Mouse (Mus musculus): ENCODE data around the gene Ppp1r3e. TPM values are rescaled to one million over a fixed set of nuclear protein-coding genes. Genes with fewer than 3 reads are reported as not detected.

The Ppp1r3e gene
- polyA plus RNA-seq, 1 experiment from 2014 or later, result not detected

Other genes starting within 250 kb of the Ppp1r3e start
- not detected in 2 replicates for gene Gm17606, start 236.6 kb downstream of the Ppp1r3e start, polyA plus RNA-seq (2016; fragmentation: Nextera tagmentation; extraction: Ambion mirVana)
- gene Cdh24, start 236.2 kb downstream of the Ppp1r3e start, polyA plus RNA-seq (2016; fragmentation: Nextera tagmentation; extraction: Ambion mirVana), result 7.1 and 8.1 TPM in 2 replicates
- 112 and 116 TPM in 2 replicates for gene 1700123O20Rik, start 191.3 kb downstream of the Ppp1r3e start, polyA plus RNA-seq (2016; fragmentation: Nextera tagmentation; extraction: Ambion mirVana)
- gene Acin1, start 190.6 kb downstream of the Ppp1r3e start, polyA plus RNA-seq (2016; fragmentation: Nextera tagmentation; extraction: Ambion mirVana), result 142 and 144 TPM in 2 replicates
- 0.10 and 0.16 TPM in 2 replicates for gene Gm29776, start 178.7 kb downstream of the Ppp1r3e start, polyA plus RNA-seq (2016; fragmentation: Nextera tagmentation; extraction: Ambion mirVana)
- not detected in 2 replicates for gene Cebpe, start 165.4 kb downstream of the Ppp1r3e start, polyA plus RNA-seq (2016; fragmentation: Nextera tagmentation; extraction: Ambion mirVana)
- 0.50 and 0.77 TPM in 2 replicates for gene Slc7a8, start 95.6 kb downstream of the Ppp1r3e start, polyA plus RNA-seq (2016; fragmentation: Nextera tagmentation; extraction: Ambion mirVana)
- not detected in 2 replicates for gene Rnf212b, start 63.4 kb downstream of the Ppp1r3e start, polyA plus RNA-seq (2016; fragmentation: Nextera tagmentation; extraction: Ambion mirVana)
- 17.8 and 22.6 TPM in 2 replicates for gene Homez, start 6.6 kb downstream of the Ppp1r3e start, polyA plus RNA-seq (2016; fragmentation: Nextera tagmentation; extraction: Ambion mirVana)
- gene Bcl2l2, start 5.8 kb upstream of the Ppp1r3e start, polyA plus RNA-seq (2016; fragmentation: Nextera tagmentation; extraction: Ambion mirVana), result 1.7 and 2.2 TPM in 2 replicates
- gene Gm20521, start 5.9 kb upstream of the Ppp1r3e start, polyA plus RNA-seq (2016; fragmentation: Nextera tagmentation; extraction: Ambion mirVana), result 0.55 TPM in 1 of 2 replicates, not detected in the other
- 173 and 178 TPM in 2 replicates for gene Pabpn1, start 14.9 kb upstream of the Ppp1r3e start, polyA plus RNA-seq (2016; fragmentation: Nextera tagmentation; extraction: Ambion mirVana)
- gene Slc22a17, start 35.6 kb upstream of the Ppp1r3e start, polyA plus RNA-seq (2016; fragmentation: Nextera tagmentation; extraction: Ambion mirVana), result 31.2 and 52.7 TPM in 2 replicates
- 40.2 and 53.4 TPM in 2 replicates for gene Efs, start 48.6 kb upstream of the Ppp1r3e start, polyA plus RNA-seq (2016; fragmentation: Nextera tagmentation; extraction: Ambion mirVana)
- 0.14 TPM in 1 of 2 replicates, not detected in the other for gene Il25, start 55.1 kb upstream of the Ppp1r3e start, polyA plus RNA-seq (2016; fragmentation: Nextera tagmentation; extraction: Ambion mirVana)
- 0.38 and 1.2 TPM in 2 replicates for gene Cmtm5, start 58.7 kb upstream of the Ppp1r3e start, polyA plus RNA-seq (2016; fragmentation: Nextera tagmentation; extraction: Ambion mirVana)
- 1.5 and 2.3 TPM in 2 replicates for gene Myh6, start 89.4 kb upstream of the Ppp1r3e start, polyA plus RNA-seq (2016; fragmentation: Nextera tagmentation; extraction: Ambion mirVana)
- gene Gm17428, start 99.4 kb upstream of the Ppp1r3e start, polyA plus RNA-seq (2016; fragmentation: Nextera tagmentation; extraction: Ambion mirVana), result not detected in 2 replicates
- gene Myh7, start 117.1 kb upstream of the Ppp1r3e start, polyA plus RNA-seq (2016; fragmentation: Nextera tagmentation; extraction: Ambion mirVana), result 2.2 and 4.4 TPM in 2 replicates
- 97.5 and 98.1 TPM in 2 replicates for gene Ngdn, start 137.9 kb upstream of the Ppp1r3e start, polyA plus RNA-seq (2016; fragmentation: Nextera tagmentation; extraction: Ambion mirVana)
- gene Zfhx2, start 214.8 kb upstream of the Ppp1r3e start, polyA plus RNA-seq (2016; fragmentation: Nextera tagmentation; extraction: Ambion mirVana), result 4.1 and 5.6 TPM in 2 replicates
- 22.0 and 25.6 TPM in 2 replicates for gene Thtpa, start 217.2 kb upstream of the Ppp1r3e start, polyA plus RNA-seq (2016; fragmentation: Nextera tagmentation; extraction: Ambion mirVana)
- gene Ap1g2, start 229.0 kb upstream of the Ppp1r3e start, polyA plus RNA-seq (2016; fragmentation: Nextera tagmentation; extraction: Ambion mirVana), result 10.6 and 12.5 TPM in 2 replicates
- 0.03 and 0.08 TPM in 2 replicates for gene Jph4, start 239.4 kb upstream of the Ppp1r3e start, polyA plus RNA-seq (2016; fragmentation: Nextera tagmentation; extraction: Ambion mirVana)